Mouse (Mus musculus): ENCODE data around the gene Nrn1. TPM values are rescaled to one million over a fixed set of nuclear protein-coding genes. Genes with fewer than 3 reads are reported as not detected.

Nrn1 gene
- 0.16 TPM in 1 of 2 replicates, not detected in the other for polyA plus RNA-seq (2015; fragmentation: Nextera tagmentation; extraction: Ambion mirVana)

- peaks cover 11% of the 10 kb centered on the region; the same call in 1 of the 2 replicates for H3K4me1 ChIP-seq (replicated peaks; ENCODE audit: insufficient read depth, low read length)
- H3K9ac ChIP-seq (ENCODE audit: low read depth, low read length): no peak within 1 kb of the TSS
- H3K4me2 ChIP-seq (ENCODE audit: low read length): peak within 1 kb of the TSS; percentile 54
- DNase-seq (ENCODE audit: low spot score) (no peak), ATAC-seq (replicated peaks; ENCODE audit: low FRiP score, low read depth) (no peak)
- TF ChIP-seq CTCF (IDR thresholded peaks at IDR 0.05; ENCODE audit: low read depth): no peak
- 1% methylated on average over 50 of the region's 50 CpGs for WGBS
- H3K27me3 ChIP-seq (ENCODE audit: insufficient read depth, low read length): peaks cover 60% of the 10 kb centered on the region
- no peaks in the 10 kb centered on the region for H3K9me3 ChIP-seq (replicated peaks; ENCODE audit: low read length)
- H3K4me3 ChIP-seq (replicated peaks; ENCODE audit: low read depth, low read length): peak within 1 kb of the TSS; percentile 28
- H3K27ac ChIP-seq: no peak within 1 kb of the TSS
- H3K36me3 ChIP-seq (ENCODE audit: insufficient read depth, low read length): no peaks in the 10 kb centered on the region
Measured at GRCm38 (mm10) chr13:36734731-36735571, at the start of gene Nrn1. Nrn1 (minus strand) TSS chr13:36735131.

DNA sequence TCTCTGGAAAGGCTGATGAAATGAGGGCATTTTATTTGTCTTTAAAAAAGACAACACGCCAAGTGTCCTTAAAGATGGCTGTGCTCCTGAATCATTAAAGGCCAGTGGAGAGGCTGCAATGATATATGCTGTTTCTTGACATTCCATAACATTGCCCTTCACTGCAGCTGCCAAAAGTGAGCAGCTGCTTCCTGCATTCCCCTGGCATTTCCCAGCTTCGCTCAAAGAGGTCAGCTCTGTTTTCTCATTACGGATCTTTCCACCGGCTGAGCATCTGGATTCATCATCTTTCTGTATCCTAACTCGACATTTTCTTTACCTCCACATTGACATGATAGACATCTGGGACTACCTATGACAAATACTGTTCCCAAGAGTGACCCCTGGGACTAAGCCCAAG, 44.7 kb upstream of the Nrn1 start:
- no peak for DNase-seq (ENCODE audit: low spot score)
- H3K4me2 ChIP-seq (ENCODE audit: low read length): no peak overlapping the region
- ATAC-seq (replicated peaks; ENCODE audit: low FRiP score, low read depth): no peak
- no peaks in the 10 kb centered on the region for H3K36me3 ChIP-seq (ENCODE audit: insufficient read depth, low read length)
- H3K4me3 ChIP-seq (replicated peaks; ENCODE audit: low read depth, low read length): no peak overlapping the region
- H3K27me3 ChIP-seq (ENCODE audit: insufficient read depth, low read length): no peaks in the 10 kb centered on the region
- TF ChIP-seq CTCF (IDR thresholded peaks at IDR 0.05; ENCODE audit: low read depth): no peak
- H3K27ac ChIP-seq: no peak overlapping the region
- no peaks in the 10 kb centered on the region for H3K4me1 ChIP-seq (replicated peaks; ENCODE audit: insufficient read depth, low read length)
- H3K9me3 ChIP-seq (replicated peaks; ENCODE audit: low read length): no peaks in the 10 kb centered on the region
- no peak overlapping the region for H3K9ac ChIP-seq (ENCODE audit: low read depth, low read length)
- WGBS: 52% methylated on average over 5 of the region's 5 CpGs

DNA sequence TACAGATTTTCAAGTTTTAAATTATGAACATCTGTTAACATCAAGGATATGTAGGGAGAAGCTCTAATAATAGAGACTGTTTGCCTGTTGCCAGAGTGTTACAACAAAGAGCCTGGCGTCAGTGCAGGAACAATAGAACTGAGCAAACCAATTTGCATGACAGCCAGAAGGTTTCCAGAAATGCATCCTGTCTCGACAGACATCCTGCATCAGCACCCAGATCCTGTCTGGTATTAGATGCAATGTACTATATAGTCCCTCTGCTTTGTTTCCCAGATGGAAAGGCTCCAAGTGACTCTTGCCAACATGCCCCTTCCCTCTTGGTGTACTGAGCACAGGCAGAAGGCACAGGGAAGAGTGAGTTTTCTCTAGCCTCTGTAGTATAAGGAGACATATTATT, 31.9 kb upstream of the Nrn1 start:
- WGBS: 60% methylated on average over 2 of the region's 2 CpGs
- no peak overlapping the region for H3K4me3 ChIP-seq (replicated peaks; ENCODE audit: low read depth, low read length)
- H3K27me3 ChIP-seq (ENCODE audit: insufficient read depth, low read length): no peaks in the 10 kb centered on the region
- ATAC-seq (replicated peaks; ENCODE audit: low FRiP score, low read depth): no peak
- no peak overlapping the region for H3K9ac ChIP-seq (ENCODE audit: low read depth, low read length)
- DNase-seq (ENCODE audit: low spot score): no peak
- no peaks in the 10 kb centered on the region for H3K4me1 ChIP-seq (replicated peaks; ENCODE audit: insufficient read depth, low read length)
- no peak overlapping the region for H3K4me2 ChIP-seq (ENCODE audit: low read length)
- no peak overlapping the region for H3K27ac ChIP-seq
- no peaks in the 10 kb centered on the region for H3K9me3 ChIP-seq (replicated peaks; ENCODE audit: low read length)
- TF ChIP-seq CTCF (IDR thresholded peaks at IDR 0.05; ENCODE audit: low read depth): no peak
- H3K36me3 ChIP-seq (ENCODE audit: insufficient read depth, low read length): no peaks in the 10 kb centered on the region

DNA sequence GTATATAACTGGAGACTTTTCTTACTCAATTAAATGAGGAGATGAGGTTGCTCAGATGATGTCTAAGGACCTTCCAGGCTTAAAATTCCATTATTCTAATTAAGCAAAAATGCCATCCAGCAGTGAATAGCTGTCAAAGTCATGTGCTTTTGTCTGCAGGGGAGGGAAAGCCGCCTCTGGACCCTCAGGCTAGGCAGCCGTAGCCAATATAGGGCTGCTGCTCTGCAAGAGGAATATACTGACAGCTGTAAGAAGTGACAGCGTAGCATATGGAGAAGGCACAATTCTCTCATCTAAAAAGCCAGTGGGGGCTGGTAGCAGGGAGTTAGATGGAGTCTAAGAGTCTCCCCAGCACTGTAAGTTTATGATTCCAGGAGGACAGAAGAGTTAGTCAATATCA, 16.9 kb upstream of the Nrn1 start:
- no peaks in the 10 kb centered on the region for H3K27me3 ChIP-seq (ENCODE audit: insufficient read depth, low read length)
- H3K9ac ChIP-seq (ENCODE audit: low read depth, low read length): no peak overlapping the region
- no peaks in the 10 kb centered on the region for H3K9me3 ChIP-seq (replicated peaks; ENCODE audit: low read length)
- no peak overlapping the region for H3K4me3 ChIP-seq (replicated peaks; ENCODE audit: low read depth, low read length)
- no peak for DNase-seq (ENCODE audit: low spot score)
- no peak for TF ChIP-seq CTCF (IDR thresholded peaks at IDR 0.05; ENCODE audit: low read depth)
- ATAC-seq (replicated peaks; ENCODE audit: low FRiP score, low read depth): no peak
- WGBS: 90% methylated on average over 3 of the region's 3 CpGs
- H3K36me3 ChIP-seq (ENCODE audit: insufficient read depth, low read length): no peaks in the 10 kb centered on the region
- no peak overlapping the region for H3K4me2 ChIP-seq (ENCODE audit: low read length)
- H3K27ac ChIP-seq: no peak overlapping the region
- no peaks in the 10 kb centered on the region for H3K4me1 ChIP-seq (replicated peaks; ENCODE audit: insufficient read depth, low read length)

- TF ChIP-seq CTCF (IDR thresholded peaks at IDR 0.05; ENCODE audit: low read depth): no peak
- H3K4me1 ChIP-seq (replicated peaks; ENCODE audit: insufficient read depth, low read length): no peaks in the 10 kb centered on the region
- H3K9ac ChIP-seq (ENCODE audit: low read depth, low read length): no peak overlapping the region
- no peak for ATAC-seq (replicated peaks; ENCODE audit: low FRiP score, low read depth)
- H3K4me2 ChIP-seq (ENCODE audit: low read length): no peak overlapping the region
- no peak overlapping the region for H3K27ac ChIP-seq
- no peak for DNase-seq (ENCODE audit: low spot score)
- H3K27me3 ChIP-seq (ENCODE audit: insufficient read depth, low read length): no peaks in the 10 kb centered on the region
- 67% methylated on average over 2 of the region's 2 CpGs for WGBS
- no peaks in the 10 kb centered on the region for H3K9me3 ChIP-seq (replicated peaks; ENCODE audit: low read length)
- no peak overlapping the region for H3K4me3 ChIP-seq (replicated peaks; ENCODE audit: low read depth, low read length)
- H3K36me3 ChIP-seq (ENCODE audit: insufficient read depth, low read length): no peaks in the 10 kb centered on the region
Measured at GRCm38 (mm10) chr13:36750056-36750455, 15.1 kb upstream of the Nrn1 start.

GRCm38 (mm10) chr13:36736619-36736996, 1.7 kb upstream of the Nrn1 start:
- Histone ChIP-seq H3K27ac (no peak overlapping the region), H3K27me3 (ENCODE audit: insufficient read depth, low read length) (peaks cover 46% of the 10 kb centered on the region), H3K36me3 (ENCODE audit: insufficient read depth, low read length) (no peaks in the 10 kb centered on the region), H3K9ac (ENCODE audit: low read depth, low read length) (no peak overlapping the region), H3K4me1 (replicated peaks; ENCODE audit: insufficient read depth, low read length) (peaks cover 8% of the 10 kb centered on the region; the same call in 1 of the 2 replicates), H3K4me2 (ENCODE audit: low read length) (peak overlapping the region; percentile 54), H3K4me3 (replicated peaks; ENCODE audit: low read depth, low read length) (peak overlapping the region; percentile 28), H3K9me3 (replicated peaks; ENCODE audit: low read length) (no peaks in the 10 kb centered on the region)
- 7% methylated on average over 9 of the region's 9 CpGs for WGBS
- ATAC-seq (replicated peaks; ENCODE audit: low FRiP score, low read depth): no peak
- DNase-seq (ENCODE audit: low spot score): no peak
- no peak for TF ChIP-seq CTCF (IDR thresholded peaks at IDR 0.05; ENCODE audit: low read depth)

All from kidney, postnatal 0 days (tissue).